Mouse (Mus musculus) right cerebral cortex, postnatal 10 days (tissue): ENCODE measurements around the gene Ncbp2.

ENCODE experiments used
- DNase-seq, 2 experiments: peaks; one replicate each; pipeline ENCODE4 v3.0.0; 2021; ENCODE audit warnings: low spot score in 2 of 2

Ncbp2 gene

DNA sequence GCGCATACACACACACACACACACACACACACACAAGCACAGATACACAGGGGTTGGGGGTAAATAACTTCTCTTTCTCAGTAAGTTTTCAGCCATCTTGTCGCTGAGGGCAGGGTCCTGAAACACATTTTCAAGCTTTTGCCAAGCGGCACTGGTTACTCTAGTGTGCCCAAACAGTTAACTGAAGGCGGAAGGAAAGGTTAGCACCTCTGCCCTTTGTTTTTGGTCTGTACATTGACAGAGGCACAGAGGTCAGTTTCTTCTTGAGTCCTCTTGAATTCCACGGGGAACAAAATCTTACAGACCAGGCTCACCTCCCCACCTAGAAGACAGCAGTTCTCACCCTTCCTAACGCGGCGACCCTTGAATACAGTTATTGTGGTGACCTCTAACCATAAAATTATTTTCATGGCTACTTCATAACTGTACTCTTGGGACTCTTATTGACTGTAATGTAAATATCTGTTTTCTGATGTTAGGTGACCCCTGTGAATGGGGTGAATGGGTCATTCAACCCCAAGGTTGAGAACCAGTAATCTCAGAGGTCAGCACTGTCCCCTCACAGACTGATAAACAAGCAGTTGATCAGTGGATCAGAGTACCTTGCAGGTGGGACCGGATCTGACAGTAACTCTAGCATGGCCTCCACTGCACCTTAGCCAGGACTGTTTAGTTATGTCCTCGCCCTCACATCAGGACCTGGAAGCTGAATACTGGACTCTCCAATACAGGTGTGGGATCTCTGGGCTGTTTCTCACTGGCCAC lies 60.4 kb downstream of the Ncbp2 start:
- no peak for DNase-seq

- DNase-seq, result no peak
Observed at GRCm38 (mm10) chr16:32009913-32010312, 61.6 kb downstream of the Ncbp2 start.

- DNase-seq, result no peak
Observed at GRCm38 (mm10) chr16:32010330-32010729, 62.0 kb downstream of the Ncbp2 start.
